Mouse (Mus musculus) kidney, embryonic 14.5 days (tissue): ENCODE results near the gene Fam193a. TPM values are rescaled to one million over a fixed set of nuclear protein-coding genes. Genes with fewer than 3 reads are reported as not detected.

Source experiments
- ATAC-seq: fragments of 200-750 bp; cut with Nextera tagmentation; 2 replicates; pipeline ENCODE4 v1.8.0; 2017; ENCODE audit warnings: moderate number of reproducible peaks, mild to moderate bottlenecking, moderate TSS enrichment, moderate library complexity; ENCODE audit not compliant: low FRiP score, low TSS enrichment
- H3K27ac ChIP-seq: fragments of 300-500 bp; sonication (generic); 2 replicates; pipeline ENCODE4 v1.5.1; 2014; ENCODE audit warnings: low read depth, mild to moderate bottlenecking, low read length, moderate library complexity, mixed read lengths
- H3K27me3 ChIP-seq: fragments of 300-500 bp; sonication (generic); 2 replicates; pipeline ENCODE4 v1.6.1; 2014; ENCODE audit warnings: mild to moderate bottlenecking, low read length; ENCODE audit not compliant: control insufficient read depth, insufficient read depth
- H3K36me3 ChIP-seq: fragments of 300-500 bp; sonication (generic); 2 replicates; pipeline ENCODE4 v1.6.1; 2014; ENCODE audit warnings: low read length, mixed read lengths; ENCODE audit not compliant: control insufficient read depth, insufficient read depth
- H3K4me1 ChIP-seq: fragments of 300-500 bp; sonication (generic); 2 replicates; pipeline ENCODE4 v1.6.1; 2014; ENCODE audit warnings: low read length, mixed read lengths; ENCODE audit not compliant: control insufficient read depth, insufficient read depth
- H3K4me2 ChIP-seq: fragments of 300-500 bp; sonication (generic); replicated peaks from 2 replicates; pipeline ENCODE4 v1.6.1; 2014; ENCODE audit warnings: low read depth, mild to moderate bottlenecking, low read length
- H3K4me3 ChIP-seq: fragments of 300-500 bp; sonication (generic); 2 replicates; pipeline ENCODE4 v1.5.1; 2014; ENCODE audit warnings: mild to moderate bottlenecking, low read length
- H3K9ac ChIP-seq: fragments of 300-500 bp; sonication (generic); 2 replicates; pipeline ENCODE4 v1.6.1; 2014; ENCODE audit warnings: low read depth, mild to moderate bottlenecking, low read length, moderate library complexity
- H3K9me3 ChIP-seq: fragments of 300-500 bp; sonication (generic); 2 replicates; pipeline ENCODE4 v1.6.1; 2016; ENCODE audit warnings: low read length; ENCODE audit not compliant: control insufficient read depth
- WGBS: fragments of 180-500 bp; shearing (Covaris S2); extraction: QIAGEN DNeasy Blood & Tissue Kit; methylation state at CpG from one replicate; pipeline ENCODE4 v1.1.7; 2014; 5-methylcytosine and 5-hydroxymethylcytosine counted together
- polyA plus RNA-seq: library from polyadenylated mRNA; unstranded; fragments of >200 nt; fragmentation: Nextera tagmentation; extraction: Ambion mirVana; gene quantifications from 2 replicates; pipeline ENCODE4 v1.2.1, GENCODE M21; 2014

The Fam193a gene
- polyA plus RNA-seq, 1 experiment from 2014 or later: 18.4 TPM

DNA sequence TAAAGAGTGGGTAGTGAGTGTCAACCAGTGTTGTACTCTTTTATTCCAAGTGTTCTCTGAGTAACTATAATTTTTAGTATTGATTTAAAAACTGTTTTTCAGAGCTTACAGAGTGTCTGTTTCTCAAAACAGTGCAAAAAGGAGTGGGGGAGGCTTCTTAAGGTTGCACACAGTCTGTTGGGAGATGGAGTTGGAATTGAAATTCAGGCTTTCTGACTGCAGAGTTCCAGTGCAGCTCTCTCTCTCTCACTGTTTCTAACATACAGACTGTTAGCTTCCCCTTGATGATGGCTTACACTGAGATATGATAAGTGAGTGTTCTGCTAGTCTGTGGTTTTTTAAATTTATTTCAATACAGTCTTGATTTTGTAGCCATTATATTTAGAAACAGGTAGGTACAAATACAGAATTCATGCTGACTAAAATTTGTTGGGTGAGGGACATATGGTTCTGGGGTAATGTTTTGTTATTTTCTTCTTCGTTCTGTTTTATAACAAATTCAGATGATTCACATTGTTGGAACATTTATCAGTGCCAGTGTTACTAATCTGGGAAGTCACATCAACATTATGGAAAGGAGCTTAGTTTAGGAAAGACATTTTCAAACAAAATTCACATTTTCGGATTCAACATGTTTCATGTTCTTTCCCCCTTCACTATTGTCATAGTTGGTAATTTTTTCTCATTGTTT lies 26.3 kb downstream of the Fam193a start:
- Histone ChIP-seq H3K4me3 (no peak overlapping the region), H3K9me3 (no peaks in the 10 kb centered on the region), H3K4me1 (0 out of 2 replicates have a peak, but pooled peaks cover 4% of the 10 kb centered on the region), H3K36me3 (no peaks in the 10 kb centered on the region), H3K4me2 (no peak overlapping the region), H3K9ac (no peak overlapping the region), H3K27me3 (no peaks in the 10 kb centered on the region), H3K27ac (no peak overlapping the region)
- WGBS: 91% methylated on average over 2 of the region's 2 CpGs
- no peak for ATAC-seq

DNA sequence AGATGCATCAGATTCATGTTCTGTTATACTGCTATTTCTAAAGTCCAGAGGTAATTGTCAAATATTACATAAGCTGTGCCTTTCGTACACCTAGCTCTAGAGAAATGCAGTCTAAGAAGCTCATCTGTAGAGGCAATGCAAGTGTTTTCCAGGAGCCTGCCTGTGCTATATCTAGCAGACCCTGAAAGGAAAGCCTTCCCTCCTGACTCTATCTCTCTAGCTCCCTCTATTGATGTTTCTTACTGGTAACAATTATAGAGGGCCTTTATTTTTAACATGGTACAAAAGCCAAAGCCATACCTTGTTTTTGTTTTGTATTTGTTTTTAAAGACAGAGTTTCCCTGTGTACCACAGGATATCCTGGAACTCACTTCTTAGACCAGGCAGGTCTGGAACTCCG lies 28.1 kb downstream of the Fam193a start:
- H3K4me3 ChIP-seq: no peak overlapping the region
- 0 out of 2 replicates have a peak, but pooled peaks cover 4% of the 10 kb centered on the region for H3K4me1 ChIP-seq
- no peak for ATAC-seq
- no peaks in the 10 kb centered on the region for H3K36me3 ChIP-seq
- no peak overlapping the region for H3K4me2 ChIP-seq
- WGBS: 94% methylated on average over 2 of the region's 2 CpGs
- H3K27me3 ChIP-seq: no peaks in the 10 kb centered on the region
- H3K9me3 ChIP-seq: no peaks in the 10 kb centered on the region
- H3K9ac ChIP-seq: no peak overlapping the region
- no peak overlapping the region for H3K27ac ChIP-seq

DNA sequence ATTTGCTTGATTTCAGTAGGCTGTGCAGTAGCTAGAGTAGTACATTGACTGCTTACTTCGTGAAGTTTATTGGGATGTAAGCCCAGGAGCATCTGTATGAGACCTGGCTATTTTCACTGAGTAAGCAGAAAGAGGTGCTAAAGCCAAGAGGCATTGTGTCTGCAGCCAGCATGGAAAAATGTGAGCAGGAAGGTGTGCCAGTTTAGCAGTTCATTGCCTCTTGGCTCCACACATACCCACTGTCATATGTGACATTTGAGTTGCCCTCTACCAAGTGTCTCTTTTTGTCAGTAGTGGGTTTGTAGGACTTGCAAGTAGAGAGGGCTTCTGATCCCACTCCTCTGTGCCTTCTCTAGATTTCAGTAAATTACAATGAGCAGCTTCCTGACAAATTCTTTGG lies 28.6 kb downstream of the Fam193a start:
- Histone ChIP-seq H3K27me3 (no peaks in the 10 kb centered on the region), H3K4me1 (0 out of 2 replicates have a peak, but pooled peaks cover 4% of the 10 kb centered on the region), H3K9ac (no peak overlapping the region), H3K36me3 (no peaks in the 10 kb centered on the region), H3K4me3 (no peak overlapping the region), H3K4me2 (no peak overlapping the region), H3K9me3 (no peaks in the 10 kb centered on the region), H3K27ac (no peak overlapping the region)
- no peak for ATAC-seq
- WGBS: 87% methylated on average over 1 of the region's 1 CpGs

DNA sequence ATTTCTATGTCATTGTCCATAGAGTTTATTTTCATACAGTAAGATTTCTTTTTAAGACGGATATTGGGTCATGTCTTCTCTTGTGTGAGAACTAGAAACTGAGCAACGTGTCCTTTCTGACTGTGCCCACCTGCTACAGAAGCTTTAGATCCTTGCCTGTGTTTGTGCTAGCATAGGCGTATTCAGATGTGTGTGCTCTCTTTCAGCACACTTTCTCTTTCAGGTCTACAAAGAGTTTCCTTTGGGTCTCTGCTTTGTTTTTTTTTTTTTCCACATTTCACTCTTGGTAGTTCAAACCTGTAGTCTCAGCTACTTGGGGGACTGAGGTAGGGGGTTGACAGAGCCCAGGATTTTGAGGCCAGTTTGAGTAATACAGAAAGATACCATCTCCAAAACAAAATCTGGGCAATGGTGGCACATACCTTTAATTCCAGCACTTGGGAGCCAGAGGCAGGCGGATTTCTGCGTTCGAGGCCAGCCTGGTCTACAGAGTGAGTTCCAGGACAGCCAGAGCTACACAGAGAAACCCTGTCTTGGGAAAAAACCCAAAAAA lies 37.7 kb downstream of the Fam193a start:
- Histone ChIP-seq H3K4me1 (0 out of 2 replicates have a peak, but pooled peaks cover 4% of the 10 kb centered on the region), H3K4me2 (no peak overlapping the region), H3K4me3 (no peak overlapping the region), H3K9me3 (no peaks in the 10 kb centered on the region), H3K27ac (no peak overlapping the region), H3K36me3 (peaks cover 2% of the 10 kb centered on the region; the same call in 1 of the 2 replicates), H3K9ac (no peak overlapping the region), H3K27me3 (no peaks in the 10 kb centered on the region)
- ATAC-seq: no peak
- WGBS: 90% methylated on average over 6 of the region's 6 CpGs

DNA sequence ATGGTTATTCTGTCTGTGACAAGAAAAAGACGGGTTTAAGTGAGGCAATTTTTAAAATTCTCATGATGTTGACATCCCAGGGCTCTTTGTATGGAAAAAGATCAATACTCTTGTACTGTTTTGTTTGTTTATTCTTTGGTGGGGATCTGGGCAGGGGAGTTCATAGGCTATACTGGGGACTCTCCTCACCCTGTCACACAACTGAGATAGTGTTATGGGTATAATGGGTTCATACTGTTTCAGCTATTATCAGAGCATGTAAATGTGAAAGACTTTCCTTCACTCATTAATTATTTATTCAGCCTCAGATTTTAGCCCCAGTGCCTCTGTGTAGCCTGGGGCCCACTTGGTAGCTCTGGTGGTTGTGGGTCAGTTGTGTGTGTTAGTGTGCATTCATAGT lies 39.3 kb downstream of the Fam193a start:
- H3K4me1 ChIP-seq: 0 out of 2 replicates have a peak, but pooled peaks cover 4% of the 10 kb centered on the region
- 74% methylated on average over 1 of the region's 1 CpGs for WGBS
- H3K4me3 ChIP-seq: no peak overlapping the region
- peaks cover 5% of the 10 kb centered on the region; the same call in 1 of the 2 replicates for H3K36me3 ChIP-seq
- no peak overlapping the region for H3K9ac ChIP-seq
- H3K4me2 ChIP-seq: no peak overlapping the region
- no peaks in the 10 kb centered on the region for H3K9me3 ChIP-seq
- H3K27me3 ChIP-seq: no peaks in the 10 kb centered on the region
- no peak for ATAC-seq
- H3K27ac ChIP-seq: no peak overlapping the region

DNA sequence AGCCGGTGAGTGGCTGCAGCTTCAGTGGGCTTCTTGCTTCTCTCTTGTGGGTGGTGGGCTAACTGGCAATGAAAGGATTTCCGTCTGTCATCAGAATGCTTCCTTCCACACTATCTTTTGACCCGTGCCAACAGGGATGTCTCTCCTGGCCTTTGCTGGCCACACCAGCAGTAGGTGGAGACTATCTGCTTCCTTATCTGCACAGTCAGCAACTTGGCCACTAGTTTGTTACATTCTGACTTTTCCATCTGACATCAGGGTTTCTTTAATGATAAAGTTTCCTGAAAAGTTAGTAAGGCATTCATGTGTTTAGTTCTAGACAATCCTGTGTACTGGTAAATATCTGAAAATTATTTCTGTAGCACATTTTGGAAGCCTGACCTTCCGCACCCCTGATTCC lies 41.1 kb downstream of the Fam193a start:
- Histone ChIP-seq H3K27ac (no peak overlapping the region), H3K36me3 (peaks cover 5% of the 10 kb centered on the region; the same call in 1 of the 2 replicates), H3K4me3 (no peak overlapping the region), H3K4me2 (no peak overlapping the region), H3K9ac (no peak overlapping the region), H3K4me1 (0 out of 2 replicates have a peak, but pooled peaks cover 4% of the 10 kb centered on the region), H3K9me3 (no peaks in the 10 kb centered on the region), H3K27me3 (no peaks in the 10 kb centered on the region)
- 85% methylated on average over 4 of the region's 4 CpGs for WGBS
- ATAC-seq: no peak

DNA sequence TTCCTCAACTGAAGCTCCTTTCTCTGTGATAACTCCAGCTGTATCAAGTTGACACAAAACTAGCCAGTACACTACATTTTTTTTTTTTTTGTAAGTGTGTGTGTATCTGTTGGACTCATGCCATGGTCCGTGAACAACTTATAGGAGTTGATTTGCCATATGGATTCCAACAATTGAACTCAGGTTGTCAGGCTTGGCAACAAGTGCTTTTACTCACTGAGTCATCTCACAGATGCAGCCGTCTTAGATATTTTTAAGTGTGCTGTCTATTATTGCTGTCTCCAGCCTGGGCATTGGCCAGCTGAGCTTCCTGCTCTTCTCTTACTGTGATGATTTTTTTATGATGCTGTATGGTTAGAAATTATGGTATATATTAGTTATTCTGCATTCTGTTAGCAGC lies 44.2 kb downstream of the Fam193a start:
- 0 out of 2 replicates have a peak, but pooled peaks cover 4% of the 10 kb centered on the region for H3K4me1 ChIP-seq
- H3K9ac ChIP-seq: no peak overlapping the region
- peaks cover 5% of the 10 kb centered on the region; the same call in 1 of the 2 replicates for H3K36me3 ChIP-seq
- 70% methylated on average over 2 of the region's 2 CpGs for WGBS
- no peak overlapping the region for H3K4me3 ChIP-seq
- no peaks in the 10 kb centered on the region for H3K9me3 ChIP-seq
- no peak for ATAC-seq
- H3K27ac ChIP-seq: no peak overlapping the region
- no peak overlapping the region for H3K4me2 ChIP-seq
- no peaks in the 10 kb centered on the region for H3K27me3 ChIP-seq

DNA sequence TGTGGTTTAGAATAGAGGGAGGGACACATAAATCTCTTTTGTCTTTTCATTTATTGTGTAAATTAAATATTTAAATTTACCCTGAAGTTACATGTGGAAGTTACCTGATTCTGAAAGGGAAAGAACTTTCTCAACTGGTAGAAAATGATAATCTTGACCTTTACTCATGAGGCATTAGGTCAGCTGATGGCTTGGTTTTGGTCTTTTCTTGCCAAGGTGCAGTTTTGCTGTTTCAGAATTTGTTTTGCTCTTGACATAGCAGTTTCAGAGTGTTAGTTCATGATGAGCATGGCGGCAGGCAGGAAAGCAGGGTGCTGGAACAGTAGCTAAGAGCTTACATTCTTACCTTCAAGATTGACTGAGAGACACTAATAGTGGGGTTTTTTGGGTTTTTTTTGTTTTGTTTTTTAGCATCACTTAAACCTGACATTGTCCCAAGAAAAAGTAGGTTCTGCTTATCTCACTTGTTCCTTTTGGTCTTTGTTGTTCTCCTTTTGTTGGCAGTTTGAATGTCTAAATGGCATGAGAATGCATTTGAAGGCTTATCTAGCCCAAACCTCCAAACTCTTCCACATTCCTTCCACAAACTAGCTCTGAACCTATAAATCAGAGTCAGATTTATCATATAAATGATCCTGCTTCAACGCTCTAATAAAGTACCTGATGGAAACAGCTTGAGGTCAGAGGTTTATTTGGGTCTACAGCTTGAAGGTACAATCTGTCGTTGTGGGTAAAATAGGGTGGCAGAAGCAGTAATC lies 47.7 kb downstream of the Fam193a start:
- Histone ChIP-seq H3K27ac (no peak overlapping the region), H3K4me2 (no peak overlapping the region), H3K36me3 (peaks cover 26% of the 10 kb centered on the region), H3K27me3 (no peaks in the 10 kb centered on the region), H3K4me1 (no peaks in the 10 kb centered on the region), H3K4me3 (no peak overlapping the region), H3K9me3 (no peaks in the 10 kb centered on the region), H3K9ac (no peak overlapping the region)
- 66% methylated on average over 3 of the region's 3 CpGs for WGBS
- ATAC-seq: no peak

DNA sequence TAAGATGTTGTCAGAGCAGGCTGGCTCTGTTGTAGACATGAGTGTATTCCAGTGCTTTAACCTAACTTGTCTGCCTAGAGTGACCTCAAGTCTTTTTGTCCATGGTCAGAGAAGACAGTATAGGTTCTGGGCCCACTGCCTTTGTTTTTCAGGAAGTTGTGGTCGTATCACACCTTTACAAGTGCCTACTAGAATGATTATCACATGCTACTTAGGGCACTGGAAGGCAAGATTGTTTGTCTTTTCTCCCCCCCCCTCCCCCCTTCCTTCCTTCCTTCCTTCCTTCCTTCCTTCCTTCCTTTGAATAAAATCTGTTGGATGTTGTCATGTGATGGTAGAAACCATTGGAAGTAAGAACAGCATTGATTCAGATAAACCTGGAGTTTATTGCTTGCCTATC lies 49.5 kb downstream of the Fam193a start:
- Histone ChIP-seq H3K4me1 (no peaks in the 10 kb centered on the region), H3K9ac (no peak overlapping the region), H3K27me3 (no peaks in the 10 kb centered on the region), H3K4me3 (no peak overlapping the region), H3K27ac (no peak overlapping the region), H3K4me2 (no peak overlapping the region), H3K36me3 (peaks cover 30% of the 10 kb centered on the region), H3K9me3 (no peaks in the 10 kb centered on the region)
- WGBS: 79% methylated on average over 1 of the region's 1 CpGs
- no peak for ATAC-seq
